Mouse (Mus musculus): ENCODE measurements at regions not wholly inside any gene's neighbourhood (a gene's known extent, or its start where the extent isn't known, plus 50 kb on each side); places are given as distances from the start of the nearest gene placed in this dataset.
"Not testable (repeated sequence)": the region's sequence is repeated elsewhere in the genome, so short reads cannot be mapped to it uniquely, and the experiment has no call there.

- DNase-seq: no peak
These were observed 189.1 kb downstream of the Diras2 start for GRCm38 (mm10) chr13:52341981-52342380.

GRCm38 (mm10) chr13:52344383-52344782, 186.7 kb downstream of the Diras2 start:
- DNase-seq: no peak

DNA sequence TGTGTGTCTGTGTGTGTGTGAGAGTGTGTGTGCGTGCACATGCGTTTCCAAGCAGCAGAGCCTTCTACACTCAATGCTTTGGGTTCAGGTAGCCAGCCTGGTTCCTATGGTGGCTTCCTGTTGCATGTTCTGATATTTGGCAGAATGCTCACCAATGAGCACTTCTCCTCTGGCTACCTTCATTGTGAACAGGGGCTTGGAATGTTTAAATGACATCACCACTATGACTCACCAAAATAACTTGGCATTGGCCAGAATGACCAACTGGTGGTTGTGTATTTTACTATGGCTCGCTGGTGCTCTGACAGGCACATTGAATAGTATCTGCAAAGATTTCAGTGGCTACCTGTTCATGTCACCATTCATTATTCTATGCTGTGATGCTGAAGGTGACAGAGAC, 186.2 kb downstream of the Diras2 start:
- no peak for DNase-seq

GRCm38 (mm10) chr13:52345375-52346026, 185.6 kb downstream of the Diras2 start:
- DNase-seq: no peak

DNA sequence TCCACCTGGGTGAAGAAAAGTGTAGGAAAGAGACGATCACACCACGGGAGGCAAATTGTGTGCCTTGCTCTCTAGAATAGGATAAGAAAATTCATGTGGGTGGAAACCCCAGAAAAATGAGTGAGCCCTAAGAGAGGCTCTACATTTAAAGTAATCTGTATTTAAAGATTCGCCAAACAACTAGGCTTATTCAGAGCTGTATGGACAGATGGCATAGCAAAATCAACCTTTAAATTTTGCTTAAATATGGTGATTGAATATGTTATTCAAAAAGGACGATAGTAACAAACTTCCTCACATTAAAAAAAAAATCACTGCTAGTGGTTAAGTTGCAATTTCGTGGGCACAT, 185.1 kb downstream of the Diras2 start:
- DNase-seq: no peak

DNA sequence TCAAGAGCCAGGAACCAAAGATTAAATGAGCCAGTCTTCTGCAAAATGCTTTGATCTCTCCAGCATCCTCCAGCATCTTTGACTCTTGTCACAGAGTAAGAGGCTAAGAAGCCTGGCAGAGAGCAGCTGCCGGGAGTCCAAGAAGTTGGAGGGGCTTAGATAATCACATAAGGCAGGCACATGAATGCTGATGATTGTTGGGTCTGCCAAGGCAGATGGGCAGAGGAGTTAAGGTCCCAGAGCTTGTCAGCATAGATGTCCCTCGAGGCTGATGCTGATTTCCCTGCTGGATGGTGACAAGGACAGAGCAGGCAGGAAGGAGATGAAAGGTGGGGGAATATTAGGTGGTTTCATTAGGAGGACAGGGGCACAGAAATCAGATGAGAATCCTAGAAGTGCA, 183.4 kb downstream of the Diras2 start:
- DNase-seq: no peak

DNA sequence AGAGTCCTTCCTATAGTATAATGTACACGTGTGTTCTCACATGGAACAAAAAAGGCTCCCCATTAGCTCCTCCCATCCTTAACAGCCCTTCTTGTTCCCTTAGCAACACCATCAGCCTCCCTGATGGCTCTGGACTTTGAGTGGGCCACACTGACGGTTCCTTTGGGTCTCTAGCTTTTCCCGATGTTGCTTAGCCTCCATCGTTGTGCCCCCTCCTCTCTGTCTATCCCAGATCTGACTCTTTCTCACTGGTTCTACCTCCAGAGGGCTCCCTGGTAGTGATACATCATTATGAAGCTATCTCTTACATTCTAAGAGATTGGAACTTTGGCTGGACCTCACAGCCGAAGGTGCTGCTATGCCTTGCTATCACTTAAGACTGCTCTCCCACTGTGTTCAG, 181.5 kb downstream of the Diras2 start:
- no peak for DNase-seq

- DNase-seq: peak in 1 of 2 experiments; percentile 45
These were observed 178.5 kb downstream of the Diras2 start for GRCm38 (mm10) chr13:52352576-52352975.

DNA sequence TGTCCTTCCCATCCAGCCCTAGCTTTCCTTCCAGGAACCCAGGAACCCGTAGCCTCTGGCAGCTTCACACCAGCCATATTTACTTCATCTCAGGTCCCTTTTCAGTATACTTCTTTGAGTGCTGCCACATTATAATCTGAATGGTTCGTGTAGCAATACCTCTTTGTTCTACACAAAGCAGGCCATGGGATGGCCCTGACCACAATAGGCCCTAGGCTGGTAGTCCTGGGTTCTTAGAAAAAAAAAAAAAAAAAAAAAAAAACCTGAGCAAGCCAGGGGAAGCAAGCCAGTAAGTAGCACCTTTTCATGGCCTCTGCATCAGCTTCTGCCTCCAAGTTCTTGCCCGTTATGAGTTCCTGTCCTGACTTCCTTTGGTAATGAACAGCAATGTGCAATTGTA, 177.6 kb downstream of the Diras2 start:
- DNase-seq: no peak

GRCm38 (mm10) chr13:52353966-52354365, 177.1 kb downstream of the Diras2 start:
- DNase-seq: no peak

DNA sequence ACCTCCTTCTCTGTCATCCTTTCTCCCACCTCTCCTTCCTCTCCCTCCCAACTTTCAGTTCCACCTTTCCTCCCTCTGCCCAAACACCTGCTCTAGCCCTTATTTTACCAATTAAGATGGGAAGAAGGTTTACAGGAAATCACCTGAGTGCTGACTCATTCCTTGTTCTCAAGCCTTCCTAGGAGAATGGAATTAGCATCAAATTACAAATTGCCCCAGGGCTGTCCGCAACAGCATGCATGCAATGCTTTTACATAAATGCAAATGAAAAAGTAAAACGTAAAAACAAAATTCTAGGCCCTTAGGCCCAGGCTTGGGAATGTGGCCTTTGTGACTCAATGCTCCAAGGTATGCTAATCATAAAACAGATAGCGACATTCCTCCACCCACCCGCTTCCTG, 175.2 kb downstream of the Diras2 start:
- not testable (repeated sequence) for DNase-seq

- DNase-seq: not testable (repeated sequence)
These were observed 171.7 kb downstream of the Diras2 start for GRCm38 (mm10) chr13:52359332-52359731.

- DNase-seq: no peak
These were observed 169.8 kb downstream of the Diras2 start for GRCm38 (mm10) chr13:52361177-52361846.

DNA sequence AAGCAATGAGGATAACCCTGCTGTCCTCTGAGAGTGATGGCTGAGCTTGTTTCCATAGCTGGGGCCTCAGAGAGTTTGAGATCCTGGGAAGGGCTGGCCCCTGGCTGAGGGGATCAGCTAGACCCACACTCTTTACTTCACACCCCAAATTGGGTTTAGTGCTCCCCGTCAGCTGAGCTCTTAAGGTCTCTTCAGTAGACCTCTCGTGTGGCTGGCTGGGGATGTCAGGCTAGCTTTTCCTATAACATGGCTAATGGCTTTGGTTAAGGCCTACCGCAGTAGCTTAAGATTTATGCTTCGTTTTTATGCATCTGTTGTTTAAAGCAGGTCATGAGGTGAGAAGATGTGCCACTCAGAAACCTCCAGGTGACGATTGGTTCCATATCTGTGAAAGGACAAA, 168.8 kb downstream of the Diras2 start:
- DNase-seq: no peak

- DNase-seq: no peak
These were observed 161.2 kb downstream of the Diras2 start for GRCm38 (mm10) chr13:52369851-52370250.

DNA sequence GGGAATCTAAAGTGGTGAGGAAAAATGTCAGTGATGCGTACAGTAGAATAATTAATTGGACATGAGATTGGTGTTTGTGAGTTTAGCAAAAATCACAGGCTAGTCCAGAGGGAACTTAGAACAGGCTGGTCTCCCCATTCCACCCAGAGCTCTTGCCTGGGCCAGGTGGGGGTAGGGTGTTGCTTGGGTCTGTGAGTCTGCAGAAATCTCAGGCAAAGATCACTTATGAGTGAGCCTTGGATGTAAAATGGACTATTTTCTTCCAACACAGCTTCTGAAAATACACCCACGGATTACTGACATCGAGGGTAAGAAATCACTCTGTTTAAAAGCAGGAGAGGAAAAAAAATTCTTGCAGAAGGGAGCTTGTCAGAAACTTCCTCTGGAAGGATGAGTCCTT, 159.1 kb downstream of the Diras2 start:
- DNase-seq: no peak

- DNase-seq: no peak
These were observed 156.3 kb downstream of the Diras2 start for GRCm38 (mm10) chr13:52374781-52375180.

DNA sequence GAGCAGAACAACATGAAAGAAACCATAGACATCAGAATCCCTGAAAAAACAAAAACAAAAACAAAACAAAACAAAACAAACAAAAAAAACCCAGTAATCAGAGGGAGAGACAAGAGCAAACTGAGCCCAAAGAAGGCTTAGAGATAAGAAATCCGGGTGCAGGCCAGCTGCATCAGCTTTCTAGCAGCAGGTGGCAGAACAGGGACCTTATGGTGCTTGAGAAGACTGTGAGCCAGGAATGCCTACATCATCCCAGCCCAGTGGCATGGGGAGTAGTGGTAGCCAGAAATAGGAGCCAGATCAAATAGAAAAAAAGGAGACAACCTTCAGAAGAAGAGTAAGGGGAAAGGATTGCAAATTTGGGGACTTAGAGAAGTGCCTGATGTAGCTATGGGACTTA, 152.8 kb downstream of the Diras2 start:
- no peak for DNase-seq

DNA sequence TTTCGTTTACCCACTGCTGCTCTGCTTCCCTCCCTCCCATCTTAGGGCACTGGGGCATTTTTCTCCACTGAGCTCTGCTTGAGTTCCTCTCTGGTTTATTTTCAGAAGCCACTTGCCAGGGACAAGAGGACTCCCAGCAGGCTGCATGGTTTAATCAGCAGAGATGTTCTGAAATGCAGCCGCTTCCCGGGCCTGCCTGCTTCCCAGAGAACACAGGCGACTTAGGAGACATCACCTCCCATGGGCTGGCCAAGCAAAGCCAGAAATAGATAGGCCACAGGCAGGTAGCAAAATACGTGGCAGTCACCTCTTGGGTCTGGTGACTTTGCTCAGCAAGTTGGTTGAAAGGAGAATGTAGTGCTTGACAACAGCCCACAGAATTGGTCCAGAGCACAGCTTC, 141.8 kb downstream of the Diras2 start:
- DNase-seq: no peak

DNA sequence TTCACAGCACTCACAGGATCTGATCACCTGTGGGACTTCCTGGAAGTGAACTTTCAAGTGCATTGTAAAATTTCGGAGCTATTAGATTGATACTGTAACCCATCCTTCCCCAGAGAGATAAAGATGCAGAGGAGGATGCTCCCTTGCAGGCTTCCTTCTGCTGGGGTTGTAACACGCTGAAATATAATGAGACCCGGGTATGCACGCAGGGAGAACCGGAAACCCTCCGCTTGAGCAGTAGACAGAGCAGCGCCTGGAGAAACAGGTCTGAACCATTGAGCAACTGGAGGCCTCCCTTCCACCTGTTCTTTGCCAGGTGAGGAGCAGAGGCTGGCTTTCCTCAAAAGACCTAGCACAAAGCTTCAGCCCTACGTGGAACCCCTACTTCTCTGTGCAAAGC, 135.3 kb downstream of the Diras2 start:
- no peak for DNase-seq

DNA sequence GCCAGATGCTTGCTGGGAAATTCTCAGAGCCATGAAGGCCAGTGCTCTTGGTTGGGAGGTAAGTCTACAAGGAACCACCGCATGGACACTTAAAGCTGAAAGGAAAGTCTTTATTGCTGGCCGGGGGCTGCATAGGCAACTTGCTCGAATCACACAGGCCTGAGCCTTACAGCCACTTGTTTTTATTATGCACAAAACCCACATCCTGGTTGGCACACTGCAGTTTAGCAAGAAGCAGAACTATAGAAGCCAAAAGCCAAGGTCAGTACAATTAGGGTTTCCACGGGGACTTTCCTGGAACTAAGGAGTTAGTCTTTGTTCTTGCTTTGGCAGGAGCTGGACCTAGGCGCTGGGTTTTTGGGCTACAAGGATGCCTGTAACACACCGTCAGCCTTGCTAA, 132.7 kb downstream of the Diras2 start:
- peak in 1 of 2 experiments; percentile 3 for DNase-seq

DNA sequence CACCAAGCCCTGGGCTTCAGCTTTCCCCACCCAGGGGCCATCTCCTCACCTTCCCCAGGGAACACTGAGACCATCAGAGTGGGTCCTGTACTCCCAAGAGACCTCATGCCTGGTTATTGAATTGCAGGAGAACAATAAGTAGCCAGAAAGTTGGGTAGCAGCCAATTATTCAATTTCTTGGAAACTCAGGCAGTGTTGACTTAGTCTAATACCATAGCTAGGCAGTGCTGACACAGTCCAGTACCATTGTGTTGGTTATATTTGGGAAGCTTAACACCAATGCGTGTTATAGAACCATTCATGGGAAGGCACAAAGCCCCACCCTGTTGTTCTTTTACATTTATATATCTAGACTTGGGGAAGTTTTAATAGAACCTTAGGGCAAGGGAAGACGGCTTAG, 131.9 kb downstream of the Diras2 start:
- peak; percentile 28 to 45 for DNase-seq

GRCm38 (mm10) chr13:52403805-52404204, 127.3 kb downstream of the Diras2 start:
- no peak for DNase-seq

DNA sequence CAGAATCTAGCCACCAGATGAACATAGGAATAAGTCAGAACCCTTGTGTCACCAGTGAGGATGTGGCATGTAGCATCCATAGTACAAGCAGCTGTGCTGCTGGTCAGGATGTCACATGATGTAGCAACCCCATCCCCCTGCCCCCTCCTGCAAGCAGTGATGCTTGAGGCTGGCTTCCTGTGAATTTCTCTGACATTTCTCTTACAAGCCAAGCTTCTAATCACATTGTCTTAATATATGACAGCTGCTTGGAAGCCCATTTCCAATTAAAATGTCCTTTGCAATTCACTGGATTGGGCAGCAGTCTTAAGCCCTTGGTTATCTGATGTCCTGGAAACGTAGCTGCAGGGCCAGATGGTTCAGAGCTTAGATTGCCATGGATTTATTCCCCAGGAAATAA, 114.8 kb downstream of the Diras2 start:
- DNase-seq: no peak

DNA sequence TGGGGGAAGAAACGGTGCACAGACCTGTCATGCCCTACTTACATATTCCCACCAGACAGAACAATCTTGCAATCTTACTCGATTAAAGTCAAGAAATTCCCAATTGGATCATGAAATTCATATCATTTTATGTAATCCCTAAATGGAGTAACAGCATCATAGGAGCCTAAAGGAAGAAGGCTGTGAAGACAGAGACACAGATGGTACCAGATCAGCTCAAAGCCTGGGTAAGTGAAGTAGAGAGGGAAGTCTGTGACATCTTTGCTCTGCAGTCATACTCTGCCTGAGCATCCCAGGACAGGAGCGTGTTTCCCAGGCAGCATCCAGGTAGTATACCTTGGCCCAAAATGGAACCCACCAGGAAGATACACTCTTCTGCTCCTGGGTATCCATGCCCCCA, 108.6 kb downstream of the Diras2 start:
- no peak for DNase-seq
